Mouse (Mus musculus): ENCODE data around the gene Kcnj8. TPM values are rescaled to one million over a fixed set of nuclear protein-coding genes. Genes with fewer than 3 reads are reported as not detected.

The Kcnj8 gene
- total and polyA plus RNA-seq, 3 experiments, result not detected

DNA sequence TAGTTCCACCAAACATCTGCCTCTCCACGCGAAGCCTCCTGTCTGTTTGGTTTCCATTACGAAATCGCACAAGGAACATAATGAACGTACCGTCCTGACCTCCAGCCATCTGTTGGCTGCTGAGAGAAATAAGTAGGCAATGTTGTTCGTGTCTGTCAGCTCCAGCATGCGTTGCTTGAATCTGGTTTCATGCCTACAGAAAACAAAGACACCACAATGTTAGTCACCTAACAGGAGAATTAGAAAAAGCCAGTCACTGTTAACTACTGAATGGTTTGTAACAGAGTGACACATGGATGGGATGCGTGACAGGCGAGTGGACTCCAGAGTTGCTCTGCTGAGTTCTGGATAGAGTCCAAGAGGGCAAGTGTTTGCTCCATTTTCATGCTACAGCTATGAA lies 42.9 kb upstream of the Kcnj8 start:
- Histone ChIP-seq H3K27me3 (replicated peaks) (no peaks in the 10 kb centered on the region), H3K79me2 (replicated peaks; ENCODE audit: control insufficient read depth, extremely low read depth, insufficient read depth, poor library complexity, severe bottlenecking) (no peaks in the 10 kb centered on the region), H3K9ac (ENCODE audit: insufficient read depth, low read depth) (no peak overlapping the region), H3K4me1 (ENCODE audit: control insufficient read depth in 1 of 2, insufficient read depth in 2 of 2) (no peaks in the 10 kb centered on the region), H3K4me3 (replicated peaks in 1 of 3; ENCODE audit: low read depth in 2 of 3, low read length in 2 of 3, poor library complexity in 1 of 3) (no peak overlapping the region), H3K27ac (ENCODE audit: insufficient read depth, low read depth) (no peak overlapping the region), H3K9me3 (replicated peaks; ENCODE audit: low read length) (no peaks in the 10 kb centered on the region), H3K4me2 (ENCODE audit: insufficient read depth, low read depth, poor library complexity, severe bottlenecking) (no peak overlapping the region), H3K36me3 (replicated peaks in 1 of 2; ENCODE audit: control insufficient read depth in 1 of 2, insufficient read depth in 1 of 2, low read length in 1 of 2) (no peaks in the 10 kb centered on the region)
- TF ChIP-seq ZKSCAN1 (IDR thresholded peaks at IDR 0.05; ENCODE audit: borderline replicate concordance, low read depth, low read length) (no peak), CHD1 (IDR thresholded peaks at IDR 0.05; ENCODE audit: low read depth, low read length) (no peak), MYC (IDR thresholded peaks at IDR 0.05; ENCODE audit: low read depth, low read length) (no peak), MAFK (IDR thresholded peaks at IDR 0.05; ENCODE audit: insufficient replicate concordance, low read length) (no peak), KAT2A (IDR thresholded peaks at IDR 0.05; ENCODE audit: insufficient replicate concordance, low read length) (no peak), ZNF384 (IDR thresholded peaks at IDR 0.05; ENCODE audit: low read depth, low read length) (no peak), IRF4 (IDR thresholded peaks at IDR 0.05; ENCODE audit: low read depth, low read length) (no peak), POLR2AphosphoS2 (IDR thresholded peaks at IDR 0.05; ENCODE audit: low read depth, low read length) (no peak), NRF1 (IDR thresholded peaks at IDR 0.05; ENCODE audit: low read depth, low read length) (no peak), ELF1 (IDR thresholded peaks at IDR 0.05; ENCODE audit: low read depth, low read length) (no peak), JUND (conservative IDR thresholded peaks at IDR 0.05; ENCODE audit: low read depth, low read length) (no peak)
- dilution Hi-C loops (cut with MboI; ENCODE audit: extremely low pct_ligation_motif_present, extremely low pct_unique_long_range_greater_than_20kb, low sequenced_read_pairs), result no loop called here
- DNase-seq (ENCODE audit: extremely low read depth), result no peak
- in situ Hi-C loops (cut with MboI; ENCODE audit: low pct_ligation_motif_present, low pct_unique_long_range_greater_than_20kb, low sequenced_read_pairs), result no loop called here

- Histone ChIP-seq H3K4me2 (ENCODE audit: insufficient read depth, low read depth, poor library complexity, severe bottlenecking) (no peak overlapping the region), H3K9me3 (replicated peaks; ENCODE audit: low read length) (no peaks in the 10 kb centered on the region), H3K27ac (ENCODE audit: insufficient read depth, low read depth) (no peak overlapping the region), H3K4me1 (ENCODE audit: control insufficient read depth in 1 of 2, insufficient read depth in 2 of 2) (no peaks in the 10 kb centered on the region), H3K79me2 (replicated peaks; ENCODE audit: control insufficient read depth, extremely low read depth, insufficient read depth, poor library complexity, severe bottlenecking) (no peaks in the 10 kb centered on the region), H3K36me3 (replicated peaks in 1 of 2; ENCODE audit: control insufficient read depth in 1 of 2, insufficient read depth in 1 of 2, low read length in 1 of 2) (no peaks in the 10 kb centered on the region), H3K4me3 (replicated peaks in 1 of 3; ENCODE audit: low read depth in 2 of 3, low read length in 2 of 3, poor library complexity in 1 of 3) (no peak overlapping the region), H3K27me3 (replicated peaks) (no peaks in the 10 kb centered on the region), H3K9ac (ENCODE audit: insufficient read depth, low read depth) (no peak overlapping the region)
- no peak for DNase-seq (ENCODE audit: extremely low read depth)
- dilution Hi-C loops (cut with MboI; ENCODE audit: extremely low pct_ligation_motif_present, extremely low pct_unique_long_range_greater_than_20kb, low sequenced_read_pairs), result no loop called here
- TF ChIP-seq NELFE (IDR thresholded peaks at IDR 0.05; ENCODE audit: low read depth, low read length) (no peak), NRF1 (IDR thresholded peaks at IDR 0.05; ENCODE audit: low read depth, low read length) (no peak), TBP (conservative IDR thresholded peaks at IDR 0.05; ENCODE audit: low read depth, low read length) (no peak), E2F4 (IDR thresholded peaks at IDR 0.05; ENCODE audit: insufficient replicate concordance, low read depth, low read length) (no peak), KAT2A (IDR thresholded peaks at IDR 0.05; ENCODE audit: insufficient replicate concordance, low read length) (no peak), CTCF (conservative IDR thresholded peaks at IDR 0.05 in 1 of 2, IDR thresholded peaks at IDR 0.05 in 1 of 2; ENCODE audit: low read depth in 2 of 2, low read length in 2 of 2) (no peak), ZNF384 (IDR thresholded peaks at IDR 0.05; ENCODE audit: low read depth, low read length) (no peak), SMC3 (IDR thresholded peaks at IDR 0.05; ENCODE audit: low read depth, low read length) (no peak), USF2 (conservative IDR thresholded peaks at IDR 0.05; ENCODE audit: low read depth, low read length) (no peak), UBTF (IDR thresholded peaks at IDR 0.05; ENCODE audit: low read depth, low read length) (no peak), ZMIZ1 (IDR thresholded peaks at IDR 0.05; ENCODE audit: low read depth, low read length) (no peak), USF1 (IDR thresholded peaks at IDR 0.05; ENCODE audit: low read depth, low read length) (no peak), GABPA (IDR thresholded peaks at IDR 0.05; ENCODE audit: insufficient replicate concordance, low read depth, low read length) (no peak), ETS1 (conservative IDR thresholded peaks at IDR 0.05; ENCODE audit: low read depth, low read length) (no peak), EP300 (IDR thresholded peaks at IDR 0.05; ENCODE audit: low read length) (no peak), MYC (IDR thresholded peaks at IDR 0.05; ENCODE audit: low read depth, low read length) (no peak), HCFC1 (IDR thresholded peaks at IDR 0.05; ENCODE audit: low read depth, low read length) (no peak), POLR2A (IDR thresholded peaks at IDR 0.05; ENCODE audit: low read depth, low read length) (no peak)
- in situ Hi-C loops (cut with MboI; ENCODE audit: low pct_ligation_motif_present, low pct_unique_long_range_greater_than_20kb, low sequenced_read_pairs), result no loop called here
Measured at GRCm38 (mm10) chr6:142612366-142612765, 41.0 kb upstream of the Kcnj8 start.

All from CH12.LX (cell line).